Mouse (Mus musculus) hindbrain, embryonic 15.5 days (tissue): ENCODE measurements around the gene Nckap5. TPM values are rescaled to one million over a fixed set of nuclear protein-coding genes. Genes with fewer than 3 reads are reported as not detected.

Experiments
- ATAC-seq: fragments of 200-750 bp; cut with Nextera tagmentation; 2 replicates; pipeline ENCODE4 v1.8.0; 2017; ENCODE audit warnings: low read depth, moderate number of reproducible peaks, moderate TSS enrichment; ENCODE audit not compliant: low FRiP score
- H3K27ac ChIP-seq: fragments of 300-500 bp; sonication (generic); replicated peaks from 2 replicates; pipeline ENCODE4 v1.5.1; 2015; ENCODE audit warnings: mild to moderate bottlenecking, inconsistent platforms
- H3K27me3 ChIP-seq: fragments of 300-500 bp; sonication (generic); 2 replicates; pipeline ENCODE4 v1.6.1; 2015; ENCODE audit warnings: control low read depth, inconsistent platforms
- H3K36me3 ChIP-seq: fragments of 300-500 bp; sonication (generic); 2 replicates; pipeline ENCODE4 v1.6.1; 2015; ENCODE audit warnings: control low read depth, inconsistent platforms
- H3K4me1 ChIP-seq: fragments of 300-500 bp; sonication (generic); replicated peaks from 2 replicates; pipeline ENCODE4 v1.6.1; 2015; ENCODE audit warnings: control low read depth, inconsistent platforms
- H3K4me2 ChIP-seq: fragments of 300-500 bp; sonication (generic); 2 replicates; pipeline ENCODE4 v1.6.1; 2015; ENCODE audit warnings: moderate library complexity, mild to moderate bottlenecking, inconsistent platforms
- H3K4me3 ChIP-seq: fragments of 300-500 bp; sonication (generic); 2 replicates; pipeline ENCODE4 v1.5.1; 2015; ENCODE audit warnings: mild to moderate bottlenecking, inconsistent platforms
- H3K9ac ChIP-seq: fragments of 300-500 bp; sonication (generic); 2 replicates; pipeline ENCODE4 v1.6.1; 2015; ENCODE audit warnings: inconsistent platforms
- H3K9me3 ChIP-seq: fragments of 300-500 bp; sonication (generic); 2 replicates; pipeline ENCODE4 v1.6.1; 2016; ENCODE audit warnings: control low read depth, inconsistent platforms
- WGBS: fragments of 180-500 bp; shearing (Covaris S2); methylation state at CpG from one replicate; pipeline ENCODE4 v1.1.7; 2015; 5-methylcytosine and 5-hydroxymethylcytosine counted together
- polyA plus RNA-seq: library from polyadenylated mRNA; unstranded; fragments of >200 nt; fragmentation: Nextera tagmentation; extraction: Ambion mirVana; gene quantifications from 2 replicates; pipeline ENCODE4 v1.2.1, GENCODE M21; 2015

The Nckap5 gene
- polyA plus RNA-seq, 1 experiment from 2014 or later: 15.5 TPM

- ATAC-seq: peak; percentile 80; the same call in 1 of the 2 replicates
- H3K9ac ChIP-seq: peak overlapping the region; percentile 51
- peak overlapping the region; percentile 74 for H3K4me2 ChIP-seq
- H3K36me3 ChIP-seq: no peaks in the 10 kb centered on the region
- H3K4me3 ChIP-seq: peak overlapping the region; percentile 41
- no peaks in the 10 kb centered on the region for H3K9me3 ChIP-seq
- H3K4me1 ChIP-seq: peaks cover 19% of the 10 kb centered on the region
- no peaks in the 10 kb centered on the region for H3K27me3 ChIP-seq
- WGBS: 2% methylated on average over 18 of the region's 18 CpGs
- peak overlapping the region; percentile 76 for H3K27ac ChIP-seq
Observed at GRCm38 (mm10) chr1:126737554-126738290, 92.9 kb downstream of the Nckap5 start.

- Histone ChIP-seq H3K4me3 (no peak overlapping the region), H3K27me3 (no peaks in the 10 kb centered on the region), H3K4me1 (peaks cover 3% of the 10 kb centered on the region; the same call in 1 of the 2 replicates), H3K9ac (no peak overlapping the region), H3K27ac (no peak overlapping the region), H3K36me3 (no peaks in the 10 kb centered on the region), H3K9me3 (no peaks in the 10 kb centered on the region), H3K4me2 (no peak overlapping the region)
- no peak for ATAC-seq
Observed at GRCm38 (mm10) chr1:126731691-126732090, 98.9 kb downstream of the Nckap5 start.

- no peak overlapping the region for H3K4me3 ChIP-seq
- no peaks in the 10 kb centered on the region for H3K9me3 ChIP-seq
- no peak overlapping the region for H3K9ac ChIP-seq
- ATAC-seq: 0 out of 2 replicates have a peak, but pooled peaks have one; percentile 56
- H3K4me2 ChIP-seq: no peak overlapping the region
- H3K27me3 ChIP-seq: no peaks in the 10 kb centered on the region
- peak overlapping the region; percentile 39; the same call in 1 of the 2 replicates for H3K27ac ChIP-seq
- WGBS: 23% methylated on average over 6 of the region's 6 CpGs
- H3K4me1 ChIP-seq: peaks cover 15% of the 10 kb centered on the region
- H3K36me3 ChIP-seq: no peaks in the 10 kb centered on the region
Observed at GRCm38 (mm10) chr1:126726400-126727055, 104.1 kb downstream of the Nckap5 start.

GRCm38 (mm10) chr1:126725628-126726367 lies 104.8 kb downstream of the Nckap5 start:
- H3K4me1 ChIP-seq: peaks cover 15% of the 10 kb centered on the region
- no peaks in the 10 kb centered on the region for H3K36me3 ChIP-seq
- H3K4me2 ChIP-seq: no peak overlapping the region
- H3K4me3 ChIP-seq: no peak overlapping the region
- no peak overlapping the region for H3K27ac ChIP-seq
- no peak overlapping the region for H3K9ac ChIP-seq
- no peaks in the 10 kb centered on the region for H3K27me3 ChIP-seq
- H3K9me3 ChIP-seq: no peaks in the 10 kb centered on the region
- WGBS: 68% methylated on average over 9 of the region's 9 CpGs
- 0 out of 2 replicates have a peak, but pooled peaks have one; percentile 23 for ATAC-seq

GRCm38 (mm10) chr1:126721917-126722316 lies 108.7 kb downstream of the Nckap5 start:
- Histone ChIP-seq H3K27ac (no peak overlapping the region), H3K9me3 (no peaks in the 10 kb centered on the region), H3K9ac (no peak overlapping the region), H3K4me2 (no peak overlapping the region), H3K36me3 (no peaks in the 10 kb centered on the region), H3K4me1 (peaks cover 14% of the 10 kb centered on the region), H3K4me3 (no peak overlapping the region), H3K27me3 (no peaks in the 10 kb centered on the region)
- no peak for ATAC-seq
- WGBS: 80% methylated on average over 1 of the region's 1 CpGs

DNA sequence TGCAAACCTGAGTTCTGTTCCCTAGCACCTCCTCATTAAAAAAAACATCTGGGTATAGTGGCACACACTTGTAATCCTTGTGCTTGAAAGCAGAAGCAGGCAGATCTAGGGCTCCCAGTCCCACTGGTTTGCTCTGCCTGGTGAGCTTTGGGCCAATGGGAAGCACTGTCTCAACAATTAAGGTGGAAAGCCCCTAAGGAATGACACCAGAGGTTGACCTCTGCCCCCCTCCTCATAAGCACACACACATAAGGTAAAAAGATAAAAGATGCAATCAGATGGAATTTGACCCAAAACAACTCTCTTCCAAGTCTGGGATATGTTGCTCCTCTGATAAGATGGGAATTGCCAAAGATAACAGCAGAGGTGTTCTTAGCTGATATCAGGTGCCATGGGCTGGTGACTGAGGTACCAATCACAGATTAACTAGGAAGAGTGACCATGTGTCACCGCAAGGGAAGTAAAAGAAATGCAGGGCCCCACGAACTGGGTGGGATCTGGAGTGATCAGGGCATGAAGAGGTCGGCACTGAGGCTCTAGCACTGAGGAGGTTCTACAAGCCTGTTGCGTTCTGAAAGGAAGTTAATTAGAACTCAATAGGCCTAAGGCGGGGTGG lies 110.8 kb downstream of the Nckap5 start:
- no peaks in the 10 kb centered on the region for H3K4me1 ChIP-seq
- no peaks in the 10 kb centered on the region for H3K9me3 ChIP-seq
- no peak overlapping the region for H3K4me2 ChIP-seq
- H3K27me3 ChIP-seq: no peaks in the 10 kb centered on the region
- WGBS: 81% methylated on average over 5 of the region's 5 CpGs
- no peak overlapping the region for H3K9ac ChIP-seq
- no peaks in the 10 kb centered on the region for H3K36me3 ChIP-seq
- H3K27ac ChIP-seq: no peak overlapping the region
- no peak overlapping the region for H3K4me3 ChIP-seq
- no peak for ATAC-seq

GRCm38 (mm10) chr1:126706611-126707010 lies 124.0 kb downstream of the Nckap5 start:
- 95% methylated on average over 16 of the region's 16 CpGs for WGBS
- H3K9ac ChIP-seq: no peak overlapping the region
- ATAC-seq: no peak
- no peak overlapping the region for H3K4me2 ChIP-seq
- H3K9me3 ChIP-seq: no peaks in the 10 kb centered on the region
- no peak overlapping the region for H3K4me3 ChIP-seq
- H3K27me3 ChIP-seq: no peaks in the 10 kb centered on the region
- H3K4me1 ChIP-seq: no peaks in the 10 kb centered on the region
- no peaks in the 10 kb centered on the region for H3K36me3 ChIP-seq
- no peak overlapping the region for H3K27ac ChIP-seq

DNA sequence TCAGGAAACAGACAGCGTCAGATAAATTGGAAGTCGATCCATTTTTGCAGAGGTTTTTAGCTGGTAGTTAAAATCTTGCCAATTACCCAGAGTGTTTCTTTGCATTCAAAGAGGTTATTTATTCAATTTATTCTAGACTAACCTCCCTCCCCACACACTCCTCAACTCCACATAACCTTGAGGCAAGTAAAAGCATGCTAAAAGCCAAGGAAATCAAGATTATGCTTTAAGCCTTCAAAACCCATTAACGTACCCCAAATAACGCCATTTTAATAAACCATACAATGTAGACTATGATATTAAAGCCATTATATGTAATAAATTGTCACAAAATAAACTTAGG lies 129.7 kb downstream of the Nckap5 start:
- Histone ChIP-seq H3K4me2 (peak overlapping the region; percentile 26), H3K36me3 (no peaks in the 10 kb centered on the region), H3K27me3 (no peaks in the 10 kb centered on the region), H3K4me1 (peaks cover 10% of the 10 kb centered on the region), H3K9me3 (no peaks in the 10 kb centered on the region), H3K4me3 (no peak overlapping the region), H3K9ac (no peak overlapping the region), H3K27ac (peak overlapping the region; percentile 69)
- ATAC-seq: no peak
- 55% methylated on average over 4 of the region's 4 CpGs for WGBS

DNA sequence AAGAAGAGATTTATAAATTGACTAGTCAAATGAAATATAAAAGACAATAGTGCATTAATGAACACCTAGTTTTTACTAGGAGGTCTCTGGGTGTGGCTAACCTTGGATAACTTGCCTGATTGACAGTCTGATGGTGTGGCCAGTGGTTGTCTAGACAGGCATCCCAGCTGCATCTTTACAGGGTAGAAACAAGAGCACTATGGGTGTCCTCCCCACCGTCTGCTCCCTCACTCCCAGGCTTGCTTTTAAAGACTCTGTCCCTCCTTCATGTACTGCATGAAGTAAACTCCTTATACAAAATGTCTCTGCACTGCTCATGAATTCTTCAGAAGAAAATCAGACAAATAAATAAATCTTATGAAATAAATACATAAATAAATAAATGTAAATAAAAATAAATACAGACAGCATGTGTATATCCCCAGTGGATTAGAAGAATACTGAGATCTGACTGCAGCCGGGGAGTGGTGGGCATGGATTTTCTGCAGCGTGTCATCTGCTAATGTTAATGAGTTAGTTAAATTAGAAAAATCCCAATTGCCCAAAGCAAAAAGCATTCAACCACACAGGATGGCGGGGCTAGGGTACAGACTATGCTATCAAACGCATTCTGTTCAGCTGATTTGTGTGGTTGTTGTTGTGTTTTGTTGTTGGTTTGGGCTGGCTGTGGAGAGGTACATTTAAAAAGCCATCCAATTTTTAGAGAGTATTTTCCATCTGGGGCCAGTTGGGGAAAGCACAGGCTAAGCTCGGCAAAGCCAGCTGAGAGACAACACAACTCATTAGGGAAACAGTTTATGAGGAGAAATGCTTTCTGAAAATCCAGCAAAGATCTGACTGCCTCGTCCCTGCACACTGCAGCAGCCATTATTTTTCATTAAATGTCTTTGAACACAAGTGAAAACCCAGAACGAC lies 130.3 kb downstream of the Nckap5 start:
- H3K9ac ChIP-seq: no peak overlapping the region

GRCm38 (mm10) chr1:126693585-126693984 lies 137.0 kb downstream of the Nckap5 start:
- ATAC-seq: no peak
- H3K27ac ChIP-seq: no peak overlapping the region
- H3K4me3 ChIP-seq: no peak overlapping the region
- peaks cover 6% of the 10 kb centered on the region for H3K4me1 ChIP-seq
- no peaks in the 10 kb centered on the region for H3K9me3 ChIP-seq
- H3K27me3 ChIP-seq: no peaks in the 10 kb centered on the region
- no peak overlapping the region for H3K9ac ChIP-seq
- 90% methylated on average over 7 of the region's 7 CpGs for WGBS
- H3K36me3 ChIP-seq: no peaks in the 10 kb centered on the region
- H3K4me2 ChIP-seq: no peak overlapping the region

More for the DNA sequence above, 130.3 kb downstream of the Nckap5 start:
- 22% methylated on average over 8 of the region's 8 CpGs for WGBS
- ATAC-seq: peak; percentile 66; the same call in 1 of the 2 replicates
- H3K4me1 ChIP-seq: peaks cover 10% of the 10 kb centered on the region
- no peak overlapping the region for H3K4me3 ChIP-seq
- no peaks in the 10 kb centered on the region for H3K9me3 ChIP-seq
- no peaks in the 10 kb centered on the region for H3K27me3 ChIP-seq
- peak overlapping the region; percentile 69 for H3K27ac ChIP-seq
- H3K4me2 ChIP-seq: peak overlapping the region; percentile 26
- no peaks in the 10 kb centered on the region for H3K36me3 ChIP-seq

DNA sequence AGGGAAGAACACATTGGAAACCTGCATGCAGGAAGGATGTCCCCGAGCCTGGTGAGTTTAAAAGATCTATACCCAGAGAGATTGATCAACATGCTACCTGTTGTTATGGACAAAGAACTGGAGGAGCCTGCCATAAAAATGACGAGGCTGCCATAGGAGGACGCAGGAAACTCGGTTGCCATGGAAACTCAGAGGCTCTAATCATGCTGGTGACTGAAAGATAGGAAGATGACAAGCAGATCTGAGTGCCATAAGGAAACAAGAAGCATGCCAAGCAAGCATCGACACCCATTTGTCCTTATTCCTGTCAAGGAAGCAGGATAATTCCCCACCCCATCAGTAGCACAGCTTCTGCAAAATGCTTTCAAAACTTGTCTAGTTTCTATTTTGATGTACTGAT lies 142.0 kb downstream of the Nckap5 start:
- Histone ChIP-seq H3K4me1 (peaks cover 22% of the 10 kb centered on the region), H3K4me3 (no peak overlapping the region), H3K36me3 (no peaks in the 10 kb centered on the region), H3K9ac (no peak overlapping the region), H3K9me3 (no peaks in the 10 kb centered on the region), H3K27me3 (no peaks in the 10 kb centered on the region), H3K27ac (0 out of 2 replicates have a peak overlapping the region, but pooled peaks have one; percentile 20), H3K4me2 (no peak overlapping the region)
- 45% methylated on average over 5 of the region's 5 CpGs for WGBS
- ATAC-seq: no peak
